Mouse (Mus musculus) adrenal gland, adult 2 months (tissue): ENCODE data around the gene Armcx6. TPM values are rescaled to one million over a fixed set of nuclear protein-coding genes. Genes with fewer than 3 reads are reported as not detected.
"Not testable (repeated sequence)": the region's sequence is repeated elsewhere in the genome, so short reads cannot be mapped to it uniquely, and the experiment has no call there.

Experiments used
- DNase-seq: peaks from one replicate; pipeline ENCODE4 v3.0.0; 2021
- long read RNA-seq: library from polyadenylated mRNA; stranded (forward); transcript quantifications from one replicate; pipeline ENCODE4 v2.0.0, GENCODE M21; 2021
- polyA plus RNA-seq: library from polyadenylated mRNA; depleted of rRNA; stranded (reverse); fragments of >200 nt; gene quantifications from 2 replicates; pipeline ENCODE4 v1.2.3, GENCODE M21; 2012; rRNA removed
- total RNA-seq, 2 experiments: library from RNA; stranded (reverse); gene quantifications; 2 replicates each; pipeline ENCODE4 v1.2.3; 2021

Gene Armcx6
- total RNA-seq (10 to 100 TPM in 1 of 2 experiments, 1 to 10 TPM in 1; 5.9 to 14.7 TPM), polyA plus RNA-seq (1.2 and 2.0 TPM in 2 replicates)
- long read RNA-seq, partial matches to known transcripts: 0 of 6 reads
- long read RNA-seq, other reads (novel, unspliced or antisense): 1 of 6 reads

GRCm38 (mm10) chrX:134750764-134751592 lies at the start of gene Armcx6:
TSS of gene Armcx6 (minus strand) at chrX:134751417.
- DNase-seq: peak; percentile 74

- DNase-seq: no peak
Measured at GRCm38 (mm10) chrX:134787728-134788127, 36.5 kb upstream of the Armcx6 start.

- DNase-seq: not testable (repeated sequence)
Measured at GRCm38 (mm10) chrX:134763428-134764198, 12.4 kb upstream of the Armcx6 start.

- DNase-seq: no peak
Measured at GRCm38 (mm10) chrX:134757293-134757995, 6.2 kb upstream of the Armcx6 start.

- DNase-seq: peak; percentile 74
Measured at GRCm38 (mm10) chrX:134756434-134757292, 5.4 kb upstream of the Armcx6 start, which contains the start of gene Armcx3. TSS of gene Armcx3 (plus strand) at chrX:134756595.

- DNase-seq: no peak
Measured at GRCm38 (mm10) chrX:134752584-134752983, 1.4 kb upstream of the Armcx6 start.

GRCm38 (mm10) chrX:134751910-134752309 lies 693 bp upstream of the Armcx6 start:
- no peak for DNase-seq

- peak; percentile 40 for DNase-seq
Measured at GRCm38 (mm10) chrX:134746459-134746858, 4.8 kb downstream of the Armcx6 start.

GRCm38 (mm10) chrX:134741862-134742261 lies 9.4 kb downstream of the Armcx6 start:
- DNase-seq: no peak

GRCm38 (mm10) chrX:134739160-134739559 lies 12.1 kb downstream of the Armcx6 start:
- DNase-seq: no peak

- no peak for DNase-seq
Measured at GRCm38 (mm10) chrX:134737796-134738195, 13.4 kb downstream of the Armcx6 start.

GRCm38 (mm10) chrX:134729778-134730177 lies 21.4 kb downstream of the Armcx6 start:
- no peak for DNase-seq

GRCm38 (mm10) chrX:134723762-134724161 lies 27.5 kb downstream of the Armcx6 start:
- DNase-seq: not testable (repeated sequence)

- DNase-seq: peak; percentile 64
Measured at GRCm38 (mm10) chrX:134718524-134718923, 32.7 kb downstream of the Armcx6 start.

GRCm38 (mm10) chrX:134717752-134718308 lies 33.4 kb downstream of the Armcx6 start, which contains the start of gene Armcx1:
TSS of gene Armcx1 (plus strand) at chrX:134717963.
- DNase-seq: peak; percentile 70

- no peak for DNase-seq
Measured at GRCm38 (mm10) chrX:134716863-134717262, 34.4 kb downstream of the Armcx6 start.
